ENCODE assay signal across 17 mouse cellular contexts in the genomic region with DNA sequence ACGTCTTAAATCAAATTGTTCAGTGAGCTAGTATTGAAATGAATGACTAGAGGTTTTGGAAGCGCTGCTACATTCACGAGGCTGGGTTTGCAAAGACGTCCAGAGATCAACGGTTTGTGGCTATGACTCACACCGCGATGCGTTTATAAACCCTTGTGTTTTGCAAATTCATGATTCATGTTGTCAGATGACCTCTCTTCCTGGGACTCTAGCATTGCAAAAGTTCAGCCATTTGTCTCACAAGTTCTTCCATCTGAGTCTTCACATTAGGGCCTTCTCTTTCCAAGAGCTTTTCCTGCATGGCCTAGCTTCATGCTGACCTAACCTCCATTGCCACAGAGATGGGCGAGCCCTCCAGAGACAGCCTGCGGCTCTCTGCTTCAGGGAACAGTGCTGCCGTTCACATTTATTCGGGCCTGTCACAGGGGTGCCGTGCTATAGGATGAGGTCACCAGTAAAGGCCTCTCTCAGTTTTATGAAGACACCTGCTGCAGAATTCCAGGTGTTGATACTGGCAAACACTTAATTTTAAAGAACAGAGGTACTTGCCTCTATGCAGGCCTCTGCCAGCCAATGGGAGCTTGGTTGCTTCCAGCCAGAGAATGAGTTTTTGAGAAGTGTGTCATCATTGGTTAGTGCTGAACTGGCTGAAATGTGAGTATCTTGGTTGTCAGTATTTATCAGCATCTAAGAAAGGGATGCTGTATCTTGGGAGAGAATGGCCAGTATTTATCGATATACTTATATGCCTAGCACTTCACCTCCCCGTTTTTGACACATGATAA.
DNase-seq lines count a peak whose midpoint lies in the region; ATAC-seq and TF ChIP-seq lines count a peak whose summit lies in the region.
"Had no signal": no experiment of that assay in that cellular context is flagged by ENCODE, and none has a peak within 500 bp of the region (broad histone marks: within the 10 kb centered on the region; RNA-seq: fewer than 3 reads in every experiment).

No protein-coding gene starts in this region.

- no peak for TF ChIP-seq CTCF in embryonic fibroblast, embryonic 13.5 days (IDR thresholded peaks at IDR 0.05; ENCODE audit: borderline replicate concordance, insufficient read depth, low read length)
- no peak for TF ChIP-seq CTCF in stomach, postnatal 0 days (IDR thresholded peaks at IDR 0.05; ENCODE audit: low read depth)

- no peak overlapping the region for H3K9ac ChIP-seq in stomach, postnatal 0 days (ENCODE audit: low read length)
- no peak overlapping the region for H3K9ac ChIP-seq in hindbrain, embryonic 16.5 days (ENCODE audit: low read depth, low read length)
- H3K9ac ChIP-seq: embryonic facial prominence, embryonic 13.5 days; forebrain, embryonic 13.5 days; heart, embryonic 15.5 days; kidney, embryonic 15.5 days; liver, embryonic 15.5 days had no signal

- H3K27me3 ChIP-seq in stomach, postnatal 0 days (ENCODE audit: control insufficient read depth, insufficient read depth, low read length), result no peaks in the 10 kb centered on the region
- H3K27me3 ChIP-seq in hindbrain, embryonic 16.5 days (replicated peaks; ENCODE audit: control insufficient read depth, insufficient read depth, low read length), result no peaks in the 10 kb centered on the region
- H3K27me3 ChIP-seq: embryonic facial prominence, embryonic 13.5 days; forebrain, embryonic 13.5 days; heart, embryonic 15.5 days; kidney, embryonic 15.5 days; liver, embryonic 15.5 days had no signal

- no peak overlapping the region for H3K4me3 ChIP-seq in embryonic fibroblast, embryonic 13.5 days (ENCODE audit: insufficient read depth, low read length)
- H3K4me3 ChIP-seq in stomach, postnatal 0 days (ENCODE audit: low read depth, low read length), result no peak overlapping the region
- H3K4me3 ChIP-seq in hindbrain, embryonic 16.5 days (ENCODE audit: low read length), result no peak overlapping the region
- H3K4me3 ChIP-seq: embryonic facial prominence, embryonic 13.5 days; forebrain, embryonic 13.5 days; heart, embryonic 15.5 days; kidney, embryonic 15.5 days; liver, embryonic 15.5 days; midbrain, embryonic 10.5 days had no signal

- H3K27ac ChIP-seq in embryonic fibroblast, embryonic 13.5 days (ENCODE audit: insufficient read depth, low read length), result peak overlapping the region; percentile 91
- no peak overlapping the region for H3K27ac ChIP-seq in stomach, postnatal 0 days (replicated peaks)
- H3K27ac ChIP-seq in hindbrain, embryonic 16.5 days (ENCODE audit: low read depth, low read length), result no peak overlapping the region
- H3K27ac ChIP-seq: embryonic facial prominence, embryonic 13.5 days; forebrain, embryonic 13.5 days; heart, embryonic 15.5 days; hindbrain, postnatal 0 days; kidney, embryonic 15.5 days; liver, embryonic 15.5 days; midbrain, embryonic 10.5 days had no signal

- peak; percentile 79 for DNase-seq in adrenal gland, adult 2 months
- DNase-seq in adrenal gland, adult 18-20 months (ENCODE audit: low spot score in 2 of 2), result no peak
- DNase-seq in retina, postnatal 1 day, result peak; percentile 20
- DNase-seq in retina, embryonic 14.5 days (ENCODE audit: low spot score), result no peak
- no peak for DNase-seq in stomach, postnatal 0 days (ENCODE audit: low spot score)
- no peak for DNase-seq in right cerebral cortex, postnatal 4 days
- DNase-seq: cerebellum, adult 9-11 months; gastrocnemius, postnatal 25 days had no signal

- no peaks in the 10 kb centered on the region for H3K9me3 ChIP-seq in stomach, postnatal 0 days (ENCODE audit: control insufficient read depth, low read length)
- H3K9me3 ChIP-seq in hindbrain, embryonic 16.5 days (ENCODE audit: control insufficient read depth, low read length), result no peaks in the 10 kb centered on the region
- H3K9me3 ChIP-seq: forebrain, embryonic 13.5 days; heart, embryonic 15.5 days; liver, embryonic 15.5 days had no signal

- H3K4me2 ChIP-seq in stomach, postnatal 0 days (replicated peaks; ENCODE audit: low read depth), result no peak overlapping the region
- no peak overlapping the region for H3K4me2 ChIP-seq in hindbrain, embryonic 16.5 days (ENCODE audit: low read length)
- H3K4me2 ChIP-seq: embryonic facial prominence, embryonic 13.5 days; forebrain, embryonic 13.5 days; heart, embryonic 15.5 days; kidney, embryonic 15.5 days; liver, embryonic 15.5 days had no signal

- TF ChIP-seq EP300 in stomach, postnatal 0 days (optimal IDR thresholded peaks at IDR 0.05), result no peak

- H3K36me3 ChIP-seq in stomach, postnatal 0 days (ENCODE audit: control insufficient read depth, insufficient read depth, low read length), result no peaks in the 10 kb centered on the region
- H3K36me3 ChIP-seq in hindbrain, embryonic 16.5 days (ENCODE audit: control insufficient read depth, insufficient read depth, low read length), result no peaks in the 10 kb centered on the region
- H3K36me3 ChIP-seq: embryonic facial prominence, embryonic 13.5 days; heart, embryonic 15.5 days; liver, embryonic 15.5 days; midbrain, embryonic 10.5 days had no signal

- TF ChIP-seq POLR2A in embryonic fibroblast, embryonic 13.5 days (IDR thresholded peaks at IDR 0.05; ENCODE audit: low read depth, low read length), result no peak

- peak; percentile 52; the same call in 1 of the 2 replicates for ATAC-seq in stomach, postnatal 0 days (ENCODE audit: low FRiP score, low TSS enrichment)
- ATAC-seq in hindbrain, embryonic 16.5 days, result no peak
- ATAC-seq: forebrain, embryonic 13.5 days; hindbrain, postnatal 0 days had no signal

- 62% methylated on average over 15 of the region's 15 CpGs for WGBS in stomach, postnatal 0 days
- 90% methylated on average over 15 of the region's 15 CpGs for WGBS in hindbrain, embryonic 16.5 days

- H3K4me1 ChIP-seq in embryonic fibroblast, embryonic 13.5 days (ENCODE audit: control insufficient read depth, insufficient read depth, low read length), result peaks cover 19% of the 10 kb centered on the region
- no peaks in the 10 kb centered on the region for H3K4me1 ChIP-seq in stomach, postnatal 0 days (replicated peaks; ENCODE audit: control insufficient read depth, insufficient read depth)
- H3K4me1 ChIP-seq in hindbrain, embryonic 16.5 days (ENCODE audit: control insufficient read depth, insufficient read depth, low read depth, low read length), result peaks cover 5% of the 10 kb centered on the region

Comparison
In these comparisons a context has a peak if more than half of its experiments do, and no peak if none do; other contexts are left out.
1. DNase-seq: peak in adrenal gland, adult 2 months (single experiment) and retina, postnatal 1 day (single experiment); none in adrenal gland, adult 18-20 months (0 of 2), retina, embryonic 14.5 days (single experiment), stomach, postnatal 0 days (single experiment) and right cerebral cortex, postnatal 4 days (single experiment).